Mouse (Mus musculus): Measurements from ENCODE around the gene Bach2.
A peak's percentile ranks its signal among the peaks of the same experiment; 100 is the strongest.

The Bach2 gene

DNA sequence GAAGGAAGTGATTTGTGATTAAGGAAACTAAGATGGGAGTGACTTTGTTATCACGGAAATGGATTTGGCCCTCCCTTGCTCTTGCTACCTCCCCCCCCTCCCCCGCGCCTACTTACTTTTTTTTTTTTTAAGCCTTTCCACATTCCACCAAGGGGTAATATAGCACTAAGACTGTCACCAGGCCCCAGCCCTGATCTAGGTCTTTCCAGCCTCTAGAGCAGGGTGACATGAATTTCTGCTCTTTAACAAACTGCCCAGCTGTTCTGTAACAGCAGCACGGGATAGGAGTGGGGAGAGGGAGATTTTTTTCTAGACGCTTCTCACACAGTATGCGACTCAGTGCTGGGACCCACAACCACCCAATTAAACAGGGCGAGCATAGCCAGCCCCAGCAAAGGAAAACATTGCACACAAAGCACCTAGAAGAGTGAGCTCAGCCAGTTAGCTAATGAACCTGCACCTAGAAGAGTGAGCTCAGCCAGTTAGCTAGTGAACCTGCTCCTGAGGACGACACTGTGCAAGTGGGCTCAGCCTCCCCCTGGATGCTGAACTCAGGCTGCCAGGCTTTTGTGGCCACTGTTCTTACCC, 10.5 kb upstream of the Bach2 start:
- DNase-seq, result no peak

DNA sequence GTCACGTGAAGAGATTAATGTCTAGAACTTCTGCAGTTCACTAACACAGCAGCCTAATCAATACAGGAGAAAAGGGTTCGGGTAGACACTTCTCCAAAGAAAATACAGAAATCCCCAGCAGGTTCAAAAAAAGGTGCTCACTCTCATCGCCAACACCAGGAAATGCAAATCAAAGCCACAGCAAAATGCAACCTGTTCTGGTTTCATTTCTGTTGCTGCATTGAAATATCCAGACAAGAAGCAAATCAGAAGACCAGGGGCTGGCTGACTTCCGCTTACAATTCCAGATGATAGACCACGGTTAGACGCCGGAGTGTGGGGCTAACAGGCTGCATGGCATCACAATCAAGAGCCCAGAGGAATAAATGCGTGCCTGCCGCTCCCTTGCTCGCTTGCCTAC, 9.3 kb upstream of the Bach2 start:
- DNase-seq, result no peak

DNA sequence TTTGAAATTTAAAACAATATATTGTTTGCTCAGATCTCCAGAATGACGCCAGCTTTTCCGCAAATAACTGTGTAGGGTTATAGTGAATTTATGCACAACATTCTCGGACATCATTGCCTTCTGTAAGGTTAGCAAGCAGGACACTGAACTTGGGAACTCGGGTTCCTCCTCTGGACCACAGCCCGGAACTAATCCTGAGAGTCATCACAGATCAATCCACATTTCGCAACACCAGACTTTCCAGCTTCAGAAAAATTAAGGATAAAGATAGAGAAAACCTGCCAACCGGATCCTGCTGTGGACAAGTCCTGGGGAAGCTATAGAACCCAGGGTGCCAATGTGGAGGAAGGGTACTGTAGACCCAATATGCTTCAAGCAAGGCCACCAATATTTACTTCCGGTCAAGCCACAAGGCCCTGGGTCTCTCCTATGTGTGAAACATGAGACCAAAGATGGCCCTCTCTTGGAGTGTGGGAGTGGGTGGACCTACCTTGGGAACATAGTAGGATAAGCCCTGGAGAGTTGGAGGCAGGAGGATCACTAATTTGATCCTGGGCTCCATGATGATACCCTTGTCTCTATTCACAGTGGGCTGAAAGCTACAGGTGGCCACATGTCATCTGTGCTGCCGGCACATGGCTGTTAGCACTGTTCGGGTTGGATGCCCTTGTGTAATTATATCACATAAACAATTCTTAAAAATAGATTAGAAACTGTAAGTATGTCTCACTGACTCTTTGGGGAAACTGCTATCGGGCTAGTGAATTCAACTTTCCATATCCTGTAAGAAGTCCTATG, 7.1 kb upstream of the Bach2 start:
- no peak for DNase-seq

DNA sequence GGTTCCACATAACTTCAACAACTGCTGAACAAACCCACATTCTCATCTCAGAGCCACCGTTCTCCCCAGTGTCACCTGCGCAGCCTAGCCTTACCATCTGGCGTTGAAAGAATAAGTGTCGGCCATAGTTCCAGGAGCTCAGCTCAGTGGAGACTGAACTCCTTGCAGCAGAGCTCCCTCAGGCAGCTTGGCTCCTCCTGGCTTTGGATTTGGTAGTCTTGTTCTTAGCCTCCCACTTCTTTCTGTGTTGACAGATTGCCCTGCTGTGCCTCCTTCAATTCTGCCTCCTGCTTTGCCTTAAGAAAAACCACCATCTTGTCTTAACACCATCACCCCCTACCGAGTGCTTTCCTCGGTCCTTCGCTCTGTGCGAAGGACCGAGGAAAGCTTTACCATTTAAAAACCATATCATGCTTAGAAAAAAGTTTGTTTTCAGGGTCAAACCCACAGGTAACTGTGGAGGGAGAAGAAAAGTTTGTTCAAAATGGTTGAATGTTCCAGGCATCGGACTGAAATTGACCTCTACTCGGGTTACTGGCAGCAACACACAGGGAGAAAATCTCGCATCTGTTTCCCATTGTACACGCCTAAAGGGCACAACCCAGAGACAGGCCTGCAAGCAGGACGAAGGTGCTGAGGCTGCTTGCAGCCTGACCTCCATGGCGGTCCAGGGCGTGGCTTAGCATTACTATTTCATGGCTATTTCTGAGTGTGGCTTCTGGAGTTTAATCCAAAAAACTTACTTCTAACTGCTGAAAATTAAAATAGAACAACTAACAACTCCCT, 2.5 kb upstream of the Bach2 start:
- DNase-seq, result no peak

- peak; percentile 83 to 89 for DNase-seq
Measured at GRCm38 (mm10) chr4:32238921-32239748, 531 bp downstream of the Bach2 start.

GRCm38 (mm10) chr4:32239749-32240131, 1.1 kb downstream of the Bach2 start:
- DNase-seq, result peak; percentile 77 to 86

DNA sequence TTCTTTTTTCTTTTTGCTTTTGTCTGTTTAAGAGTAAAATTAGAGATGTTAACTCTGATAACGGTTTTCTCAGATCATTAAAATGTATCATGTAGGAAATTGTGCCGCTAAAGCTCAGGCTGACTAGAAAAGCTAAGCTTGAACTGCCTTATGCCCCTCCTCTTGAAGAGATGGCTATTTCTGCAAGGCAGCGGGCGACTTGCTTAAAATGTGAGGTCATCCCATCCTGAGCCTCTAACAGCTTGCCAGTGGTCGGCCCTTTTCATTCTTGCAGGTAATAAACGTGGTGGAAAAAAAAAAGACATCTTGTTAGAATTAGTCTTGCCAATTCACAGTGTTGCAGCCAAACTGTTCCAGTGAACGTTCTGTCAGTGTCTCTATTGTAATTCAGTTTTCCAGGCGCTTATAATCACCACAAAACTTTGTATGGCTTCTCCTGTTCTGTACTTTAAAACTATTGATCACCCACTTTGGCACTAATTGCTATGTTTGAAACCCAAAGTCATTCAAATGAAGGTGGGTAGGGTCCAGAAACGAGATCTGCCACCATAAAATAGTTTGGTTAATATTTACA, 1.9 kb downstream of the Bach2 start:
- DNase-seq, result no peak

GRCm38 (mm10) chr4:32241351-32241980, 2.9 kb downstream of the Bach2 start:
- DNase-seq, result no peak

- DNase-seq, result no peak
Measured at GRCm38 (mm10) chr4:32242122-32242615, 3.6 kb downstream of the Bach2 start.

GRCm38 (mm10) chr4:32243458-32243857, 4.9 kb downstream of the Bach2 start:
- no peak for DNase-seq

- no peak for DNase-seq
Measured at GRCm38 (mm10) chr4:32244092-32244745, 5.6 kb downstream of the Bach2 start.

DNA sequence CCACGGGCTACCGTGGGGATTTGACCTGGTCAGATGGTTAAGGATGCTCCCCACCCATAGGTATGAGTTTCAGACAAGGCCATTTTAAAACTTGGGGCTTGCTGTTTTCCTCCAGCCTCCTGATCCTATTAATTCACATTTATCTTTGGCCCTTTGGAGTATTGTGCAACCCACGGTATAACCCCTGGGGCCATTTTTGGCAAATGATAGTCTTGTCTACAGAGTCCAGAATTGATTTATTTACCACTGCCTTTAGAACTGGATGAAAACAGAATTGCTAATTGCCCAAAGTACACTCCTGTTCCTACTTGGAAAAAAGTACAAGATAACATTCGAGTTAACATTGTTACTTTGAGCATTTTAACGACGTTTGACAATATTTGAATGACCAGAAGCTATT, 7.0 kb downstream of the Bach2 start:
- DNase-seq, result no peak

DNA sequence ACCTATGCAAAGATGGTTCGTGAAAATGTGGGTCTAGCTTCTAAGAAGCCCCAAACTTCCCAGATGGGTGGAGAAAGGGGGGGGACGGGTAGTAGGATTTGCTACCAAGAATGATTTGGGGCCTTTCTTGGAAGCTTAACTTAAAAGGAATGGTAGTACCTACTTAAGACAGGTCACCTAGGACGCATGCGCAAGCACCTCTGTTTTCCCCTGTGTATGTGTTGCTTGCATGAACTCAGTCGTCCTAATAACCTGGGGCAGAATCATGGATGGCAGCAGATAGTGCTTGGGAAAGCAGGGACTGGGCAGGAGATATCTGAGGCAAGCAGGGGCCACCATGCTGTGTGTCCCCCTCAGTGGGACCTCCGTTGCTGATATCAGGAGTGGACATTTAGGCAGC, 7.4 kb downstream of the Bach2 start:
- DNase-seq, result no peak

GRCm38 (mm10) chr4:32246801-32247200, 8.2 kb downstream of the Bach2 start:
- DNase-seq, result peak in 1 of 2 experiments; percentile 34

DNA sequence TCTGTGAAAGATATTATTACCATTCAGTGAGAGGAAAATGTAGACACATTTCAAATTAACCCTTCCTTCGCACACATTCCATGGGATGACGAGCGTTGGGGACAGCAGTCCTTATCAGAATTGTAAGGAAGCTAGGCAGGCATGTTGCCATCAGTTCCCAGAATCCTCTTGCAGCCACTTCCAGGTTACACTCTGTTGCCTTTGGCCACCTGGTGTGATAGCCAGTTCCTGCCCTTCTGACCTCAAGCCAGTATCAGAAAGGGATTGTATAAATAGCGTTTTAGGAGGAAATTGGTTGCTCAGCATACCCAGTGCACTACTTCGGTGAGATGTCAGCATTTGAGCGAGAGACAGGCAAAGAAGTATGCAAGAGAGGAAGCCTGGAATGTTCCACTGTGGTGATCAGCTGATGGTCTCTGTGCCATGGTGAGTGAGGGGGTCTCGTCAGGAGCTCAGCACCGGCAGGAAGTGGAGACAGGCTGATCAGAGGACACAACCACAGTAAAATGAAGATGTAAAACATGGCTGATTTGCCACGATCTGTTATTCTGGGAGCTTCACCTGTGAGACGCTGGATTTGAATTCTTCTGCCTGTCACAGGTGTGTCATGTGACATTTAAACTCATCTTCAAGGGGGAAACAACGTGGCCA, 9.0 kb downstream of the Bach2 start:
- DNase-seq, result no peak

- peak; percentile 87 to 88 for DNase-seq
Measured at GRCm38 (mm10) chr4:32248236-32248635, 9.6 kb downstream of the Bach2 start.

- DNase-seq, result no peak
Measured at GRCm38 (mm10) chr4:32248990-32249393, 10.4 kb downstream of the Bach2 start.

- peak; percentile 34 to 54 for DNase-seq
Measured at GRCm38 (mm10) chr4:32249748-32250332, 11.2 kb downstream of the Bach2 start.

DNA sequence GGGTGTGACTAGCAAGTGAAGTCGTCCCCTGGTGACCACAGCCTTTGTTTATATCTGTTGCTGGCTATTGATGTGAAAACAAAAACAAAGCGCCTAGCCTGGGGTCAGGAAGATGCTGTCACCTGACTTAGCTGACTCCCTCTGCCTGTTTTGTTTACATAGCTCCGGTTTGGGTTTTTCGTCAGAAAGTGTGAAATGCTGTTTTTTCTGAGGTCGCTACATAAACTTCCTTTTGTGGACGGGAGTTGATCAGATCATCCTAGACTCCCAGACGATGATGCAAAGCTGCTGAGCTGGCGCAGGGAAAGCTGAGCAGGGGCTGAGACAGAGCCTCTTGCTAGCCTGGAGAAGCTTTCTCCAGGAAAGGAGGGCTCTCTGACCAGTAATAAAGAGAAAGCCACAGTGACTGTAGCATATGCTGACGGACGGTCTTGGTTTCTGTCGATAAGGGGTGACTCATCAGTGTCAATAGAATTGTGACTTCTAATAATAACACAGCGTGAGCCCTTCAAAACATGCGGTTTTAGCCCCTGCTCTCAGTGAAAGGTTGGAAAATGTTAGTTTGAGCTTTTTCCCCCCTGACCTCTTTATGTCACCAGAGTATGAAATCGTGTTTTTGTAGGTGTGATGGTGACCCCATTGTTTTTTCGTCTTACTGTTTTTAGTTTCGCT, 11.9 kb downstream of the Bach2 start:
- peak; percentile 41 to 62 for DNase-seq

- peak; percentile 56 to 73 for DNase-seq
Measured at GRCm38 (mm10) chr4:32251005-32251365, 12.4 kb downstream of the Bach2 start.
